Mouse (Mus musculus) liver, adult 2 months (tissue): ENCODE measurements around the gene Eif4g1. TPM values are rescaled to one million over a fixed set of nuclear protein-coding genes. Genes with fewer than 3 reads are reported as not detected.

Source experiments
- DNase-seq: peaks from one replicate; pipeline ENCODE4 v3.0.0-alpha.2; 2011; ENCODE audit warnings: low read depth, low spot score; ENCODE audit errors: extremely low read depth
- H3K27ac ChIP-seq: fragments of 200-500 bp; replicated peaks from 2 replicates; pipeline ENCODE4 v1.5.1; 2012; ENCODE audit warnings: low read depth, mild to moderate bottlenecking, control low read depth, inconsistent platforms, low read length; ENCODE audit not compliant: insufficient read depth
- H3K27me3 ChIP-seq: fragments of 200-500 bp; 2 replicates; pipeline ENCODE4 v1.6.1; 2012; ENCODE audit warnings: mild to moderate bottlenecking, moderate library complexity, low read length, inconsistent platforms; ENCODE audit not compliant: control insufficient read depth, insufficient read depth
- H3K36me3 ChIP-seq: fragments of 200-500 bp; 2 replicates; pipeline ENCODE4 v1.6.1; 2012; ENCODE audit warnings: low read length, inconsistent platforms; ENCODE audit not compliant: control insufficient read depth, insufficient read depth
- H3K4me1 ChIP-seq: fragments of 200-500 bp; 2 replicates; pipeline ENCODE4 v1.6.1; 2011; ENCODE audit warnings: low read length; ENCODE audit not compliant: control insufficient read depth, insufficient read depth
- H3K4me3 ChIP-seq: fragments of 200-500 bp; 2 replicates; pipeline ENCODE4 v1.5.1; 2011; ENCODE audit warnings: low read depth, mild to moderate bottlenecking, control low read depth, low read length, moderate library complexity; ENCODE audit not compliant: insufficient read depth
- H3K79me2 ChIP-seq: fragments of 200-500 bp; 2 replicates; pipeline ENCODE4 v1.6.1; 2012; ENCODE audit warnings: inconsistent platforms, mild to moderate bottlenecking, low read length, moderate library complexity; ENCODE audit not compliant: control insufficient read depth, insufficient read depth
- H3K9ac ChIP-seq: fragments of 200-500 bp; 2 replicates; pipeline ENCODE4 v1.6.1; 2012; ENCODE audit warnings: low read depth, mild to moderate bottlenecking, control low read depth, inconsistent platforms, low read length
- CTCF ChIP-seq: fragments of 200-500 bp; IDR thresholded peaks from 2 replicates; pipeline ENCODE4 v1.5.1; 2011; ENCODE audit warnings: low read depth, low read length, control low read depth
- POLR2A ChIP-seq: fragments of 200-500 bp; IDR thresholded peaks from 2 replicates; pipeline ENCODE4 v1.6.1; 2011; ENCODE audit warnings: low read length, control low read depth; ENCODE audit not compliant: insufficient read depth; ENCODE audit errors: extremely low read depth
- WGBS: fragments of 180-500 bp; shearing (Covaris S2); methylation state at CpG from one replicate; pipeline ENCODE4 v1.1.7; 2018; 5-methylcytosine and 5-hydroxymethylcytosine counted together
- polyA plus RNA-seq: library from polyadenylated mRNA; depleted of rRNA; stranded (reverse); fragments of >200 nt; gene quantifications from 2 replicates; pipeline ENCODE4 v1.2.3, GENCODE M21; 2012
- total RNA-seq: library from RNA; depleted of rRNA; stranded (reverse); fragments of >200 nt; gene quantifications from 2 replicates; pipeline ENCODE4 v1.2.3, GENCODE M21; 2014

Gene Eif4g1
- total and polyA plus RNA-seq, 2 experiments, result 173 to 400 TPM

GRCm38 (mm10) chr16:20621991-20622685, 46.0 kb upstream of the Eif4g1 start:
- no peaks in the 10 kb centered on the region for H3K27me3 ChIP-seq
- WGBS, result under 1% methylated on average over 37 of the region's 37 CpGs
- H3K4me1 ChIP-seq, result peaks cover 8% of the 10 kb centered on the region
- no peak overlapping the region for H3K27ac ChIP-seq
- H3K9ac ChIP-seq, result peak overlapping the region; percentile 1
- peak overlapping the region; percentile 84 for H3K4me3 ChIP-seq
- no peaks in the 10 kb centered on the region for H3K36me3 ChIP-seq
- TF ChIP-seq POLR2A (no peak), CTCF (no peak)
- DNase-seq, result peak; percentile 65
- H3K79me2 ChIP-seq, result no peaks in the 10 kb centered on the region

GRCm38 (mm10) chr16:20623211-20623610, 44.9 kb upstream of the Eif4g1 start:
- DNase-seq, result peak; percentile 21
- peaks cover 8% of the 10 kb centered on the region for H3K4me1 ChIP-seq
- H3K9ac ChIP-seq, result no peak overlapping the region
- H3K36me3 ChIP-seq, result no peaks in the 10 kb centered on the region
- H3K79me2 ChIP-seq, result no peaks in the 10 kb centered on the region
- TF ChIP-seq POLR2A (no peak), CTCF (no peak)
- no peak overlapping the region for H3K4me3 ChIP-seq
- 40% methylated on average over 2 of the region's 2 CpGs for WGBS
- H3K27me3 ChIP-seq, result no peaks in the 10 kb centered on the region
- no peak overlapping the region for H3K27ac ChIP-seq

- no peaks in the 10 kb centered on the region for H3K79me2 ChIP-seq
- DNase-seq, result no peak
- H3K4me1 ChIP-seq, result no peaks in the 10 kb centered on the region
- no peak overlapping the region for H3K9ac ChIP-seq
- peaks cover 7% of the 10 kb centered on the region; the same call in 1 of the 2 replicates for H3K27me3 ChIP-seq
- no peak overlapping the region for H3K4me3 ChIP-seq
- no peak overlapping the region for H3K27ac ChIP-seq
- no peak for TF ChIP-seq CTCF
- TF ChIP-seq POLR2A, result no peak
- H3K36me3 ChIP-seq, result no peaks in the 10 kb centered on the region
- WGBS, result 68% methylated on average over 11 of the region's 11 CpGs
Observed at GRCm38 (mm10) chr16:20628871-20629391, 39.2 kb upstream of the Eif4g1 start.

GRCm38 (mm10) chr16:20629731-20630634, 38.1 kb upstream of the Eif4g1 start, which contains the start of gene Ece2:
Gene Ece2 (plus strand): TSS chr16:20629828.
- no peak for DNase-seq
- peak within 1 kb of the TSS; percentile 5; the same call in 1 of the 2 replicates for H3K4me3 ChIP-seq
- TF ChIP-seq CTCF, result no peak
- TF ChIP-seq POLR2A, result no peak
- 13% methylated on average over 54 of the region's 54 CpGs for WGBS
- no peaks in the 10 kb centered on the region for H3K4me1 ChIP-seq
- peaks cover 7% of the 10 kb centered on the region; the same call in 1 of the 2 replicates for H3K27me3 ChIP-seq
- H3K27ac ChIP-seq, result no peak within 1 kb of the TSS
- H3K36me3 ChIP-seq, result no peaks in the 10 kb centered on the region
- no peaks in the 10 kb centered on the region for H3K79me2 ChIP-seq
- H3K9ac ChIP-seq, result no peak within 1 kb of the TSS

GRCm38 (mm10) chr16:20637410-20637809, 30.7 kb upstream of the Eif4g1 start:
- no peaks in the 10 kb centered on the region for H3K36me3 ChIP-seq
- 62% methylated on average over 8 of the region's 8 CpGs for WGBS
- no peaks in the 10 kb centered on the region for H3K79me2 ChIP-seq
- no peak overlapping the region for H3K4me3 ChIP-seq
- no peaks in the 10 kb centered on the region for H3K4me1 ChIP-seq
- no peaks in the 10 kb centered on the region for H3K27me3 ChIP-seq
- no peak overlapping the region for H3K27ac ChIP-seq
- TF ChIP-seq POLR2A, result no peak
- TF ChIP-seq CTCF, result no peak
- H3K9ac ChIP-seq, result no peak overlapping the region
- no peak for DNase-seq
